Mouse (Mus musculus): ENCODE data around the gene Hyal3.

DNA sequence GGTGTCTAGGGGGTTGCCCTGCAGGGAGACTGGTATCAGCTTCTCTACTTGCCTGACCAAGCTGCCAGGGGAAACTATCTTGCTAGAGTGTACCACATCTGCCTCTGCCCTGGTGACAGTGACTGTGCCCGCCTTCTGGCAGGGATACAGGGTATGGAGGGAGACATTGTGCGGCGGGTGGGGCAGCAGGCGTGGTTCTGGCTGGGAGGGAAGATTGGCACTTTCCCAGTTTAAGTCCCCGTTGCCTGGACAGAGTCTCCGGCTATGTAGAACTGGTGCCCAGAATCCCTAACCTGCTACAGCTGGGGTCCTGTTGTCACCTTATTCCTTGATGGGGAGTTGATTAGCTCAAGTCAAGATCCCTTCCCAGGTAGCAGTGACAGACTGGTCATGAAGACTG, 51.9 kb downstream of the Hyal3 start:
- TF ChIP-seq POLR2A (IDR thresholded peaks at IDR 0.05; ENCODE audit: control insufficient read depth in 1 of 2, insufficient read depth in 1 of 2, low read depth in 1 of 2, low read length in 2 of 2, poor library complexity in 1 of 2) (no peak), CTCF (IDR thresholded peaks at IDR 0.05 in 2 of 3, conservative IDR thresholded peaks at IDR 0.05 in 1 of 3; ENCODE audit: control insufficient read depth in 1 of 3, insufficient read depth in 1 of 3, low read depth in 2 of 3, low read length in 3 of 3, poor library complexity in 1 of 3, severe bottlenecking in 1 of 3) (no peak), ZKSCAN1 (IDR thresholded peaks at IDR 0.05; ENCODE audit: low read depth, low read length) (no peak), RCOR1 (IDR thresholded peaks at IDR 0.05; ENCODE audit: low read depth, low read length) (no peak), ELF1 (IDR thresholded peaks at IDR 0.05; ENCODE audit: low read depth, low read length) (no peak), BHLHE40 (IDR thresholded peaks at IDR 0.05; ENCODE audit: borderline replicate concordance, low read depth, low read length) (no peak), GATA1 (IDR thresholded peaks at IDR 0.05; ENCODE audit: low read depth, low read length) (no peak)
